Mouse (Mus musculus) myocyte (in vitro differentiated cells): ENCODE results near the gene Figla. TPM values are rescaled to one million over a fixed set of nuclear protein-coding genes. Genes with fewer than 3 reads are reported as not detected.

ENCODE experiments used
- H3K27me3 ChIP-seq: one replicate; pipeline ENCODE4 v1.6.1; 2011; ENCODE audit not compliant: control insufficient read depth, insufficient read depth, insufficient read length
- H3K36me3 ChIP-seq: one replicate; pipeline ENCODE4 v1.6.1; 2011; ENCODE audit not compliant: control insufficient read depth, insufficient read depth
- H3K4me2 ChIP-seq: one replicate; pipeline ENCODE4 v1.6.1; 2011; ENCODE audit warnings: low read depth, control low read depth
- H3K4me3 ChIP-seq: one replicate; pipeline ENCODE4 v1.5.1; 2011; ENCODE audit warnings: mild to moderate bottlenecking, control low read depth, moderate library complexity
- H3K79me2 ChIP-seq: one replicate; pipeline ENCODE4 v1.6.1; 2011; ENCODE audit not compliant: control insufficient read depth, insufficient read depth
- H3ac ChIP-seq: one replicate; pipeline ENCODE4 v1.6.1; 2011; ENCODE audit not compliant: control insufficient read depth, insufficient read length
- CEBPB ChIP-seq: IDR thresholded peaks from 2 replicates; pipeline ENCODE4 v1.6.1; 2011; ENCODE audit warnings: mild to moderate bottlenecking, moderate library complexity; ENCODE audit not compliant: poor library complexity, insufficient read depth, severe bottlenecking
- E2F4 ChIP-seq: IDR thresholded peaks from one replicate; pipeline ENCODE4 v1.6.1; 2011; ENCODE audit warnings: mild to moderate bottlenecking, control low read depth, moderate library complexity; ENCODE audit not compliant: insufficient read depth
- MAX ChIP-seq: IDR thresholded peaks from one replicate; pipeline ENCODE4 v1.6.1; 2011; ENCODE audit warnings: low read depth, mild to moderate bottlenecking, control low read depth
- MYOD1 ChIP-seq, 3 experiments: IDR thresholded peaks; one replicate each; pipeline ENCODE4 v1.6.1; 2011; ENCODE audit warnings: control low read depth in 2 of 3, low read depth in 2 of 3, mild to moderate bottlenecking in 2 of 3, moderate library complexity in 1 of 3; ENCODE audit not compliant: insufficient read length in 2 of 3, control insufficient read depth in 1 of 3
- MYOG ChIP-seq, 3 experiments: IDR thresholded peaks; one replicate each; pipeline ENCODE4 v1.6.1; 2011; ENCODE audit warnings: control low read depth in 2 of 3, low read depth in 2 of 3, mild to moderate bottlenecking in 2 of 3; ENCODE audit not compliant: insufficient read length in 2 of 3, control insufficient read depth in 1 of 3, insufficient read depth in 1 of 3
- POLR2A ChIP-seq: IDR thresholded peaks from one replicate; pipeline ENCODE4 v1.6.1; 2011; ENCODE audit warnings: low read depth, mild to moderate bottlenecking, control low read depth, moderate library complexity; ENCODE audit not compliant: insufficient read length
- POLR2AphosphoS2 ChIP-seq: IDR thresholded peaks from one replicate; pipeline ENCODE4 v1.6.1; 2011; ENCODE audit warnings: low read depth, control low read depth; ENCODE audit not compliant: insufficient read length
- REST ChIP-seq: IDR thresholded peaks from one replicate; pipeline ENCODE4 v1.6.1; 2011; ENCODE audit warnings: mild to moderate bottlenecking, control low read depth, moderate library complexity; ENCODE audit not compliant: insufficient read depth, insufficient read length
- SRF ChIP-seq: IDR thresholded peaks from one replicate; pipeline ENCODE4 v1.6.1; 2011; ENCODE audit warnings: low read depth; ENCODE audit not compliant: control insufficient read depth, insufficient read length
- TCF12 ChIP-seq: IDR thresholded peaks from one replicate; pipeline ENCODE4 v1.6.1; 2011; ENCODE audit warnings: mild to moderate bottlenecking, control low read depth; ENCODE audit not compliant: poor library complexity, insufficient read depth, severe bottlenecking
- TCF3 ChIP-seq: IDR thresholded peaks from one replicate; pipeline ENCODE4 v1.6.1; 2011; ENCODE audit warnings: low read depth, control low read depth; ENCODE audit not compliant: insufficient read length
- USF1 ChIP-seq: IDR thresholded peaks from one replicate; pipeline ENCODE4 v1.6.1; 2011; ENCODE audit warnings: low read depth, mild to moderate bottlenecking, control low read depth, moderate library complexity
- polyA plus RNA-seq: library from polyadenylated mRNA; unstranded; fragments of >200 nt; fragmentation: generic; extraction: Trizol; gene quantifications from one replicate; pipeline ENCODE4 v1.2.1, GENCODE M21; 2012; ENCODE audit warnings: missing spikeins

The Figla gene
- polyA plus RNA-seq, 1 experiment: not detected

DNA sequence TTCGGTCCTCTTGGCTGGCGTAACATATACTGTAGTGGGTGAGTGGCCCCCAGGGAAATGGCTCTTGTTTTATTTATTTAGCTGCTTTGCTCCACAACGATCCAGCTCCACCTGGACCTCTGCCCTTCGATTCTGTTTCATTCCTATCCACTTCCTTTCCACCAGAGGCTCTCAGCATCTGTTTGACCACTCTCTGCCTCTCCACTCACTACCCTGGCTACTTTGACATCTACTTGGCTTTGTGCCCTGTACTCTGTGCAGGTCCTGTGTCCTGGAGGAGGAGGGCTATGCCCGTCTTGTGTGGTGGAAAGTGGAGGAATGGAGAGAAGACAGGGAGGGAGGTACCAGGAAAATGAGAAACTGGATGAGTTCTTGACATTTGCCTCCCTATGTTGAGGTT lies 46.3 kb downstream of the Figla start:
- Histone ChIP-seq H3K27me3 (no peaks in the 10 kb centered on the region), H3ac (no peak overlapping the region), H3K4me3 (no peak overlapping the region), H3K4me2 (no peak overlapping the region), H3K36me3 (no peaks in the 10 kb centered on the region), H3K79me2 (no peaks in the 10 kb centered on the region)
- TF ChIP-seq POLR2A (no peak), CEBPB (no peak), MYOD1 (IDR thresholded peaks at IDR 0.05; ENCODE audit: control insufficient read depth in 1 of 3, insufficient read length in 2 of 3, low read depth in 2 of 3) (no peak), TCF12 (no peak), E2F4 (no peak), POLR2AphosphoS2 (no peak), MAX (no peak), TCF3 (no peak), SRF (no peak), USF1 (no peak), REST (no peak)

DNA sequence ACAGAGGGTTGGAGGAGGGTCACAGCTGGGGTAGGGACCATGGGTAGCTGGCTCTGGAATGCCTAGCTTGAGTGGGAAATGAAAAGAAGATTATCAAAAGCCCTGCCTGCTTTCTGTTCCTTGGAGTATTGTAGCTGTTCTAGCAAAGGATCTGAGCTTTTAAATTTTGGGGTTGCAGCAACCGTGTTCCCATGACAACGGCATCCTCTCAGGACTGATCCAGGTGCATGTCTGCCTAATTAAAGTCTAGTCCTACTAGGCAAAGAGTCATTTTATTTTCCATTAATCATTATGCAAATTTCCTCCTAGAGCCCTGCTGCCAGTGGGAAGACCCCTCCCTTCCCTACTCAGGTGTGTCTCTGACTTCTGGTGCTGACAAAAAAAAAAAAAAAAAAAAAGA lies 46.7 kb downstream of the Figla start:
- Histone ChIP-seq H3ac (no peak overlapping the region), H3K36me3 (no peaks in the 10 kb centered on the region), H3K4me3 (no peak overlapping the region), H3K79me2 (no peaks in the 10 kb centered on the region), H3K27me3 (no peaks in the 10 kb centered on the region), H3K4me2 (no peak overlapping the region)
- no peak for TF ChIP-seq MYOD1 (IDR thresholded peaks at IDR 0.05; ENCODE audit: control insufficient read depth in 1 of 3, insufficient read length in 2 of 3, low read depth in 2 of 3)
- TF ChIP-seq TCF12: no peak
- TF ChIP-seq MYOG (IDR thresholded peaks at IDR 0.05; ENCODE audit: control insufficient read depth in 1 of 3, insufficient read depth in 1 of 3, insufficient read length in 2 of 3, low read depth in 2 of 3): no peak
- no peak for TF ChIP-seq USF1
- no peak for TF ChIP-seq E2F4
- no peak for TF ChIP-seq POLR2AphosphoS2

DNA sequence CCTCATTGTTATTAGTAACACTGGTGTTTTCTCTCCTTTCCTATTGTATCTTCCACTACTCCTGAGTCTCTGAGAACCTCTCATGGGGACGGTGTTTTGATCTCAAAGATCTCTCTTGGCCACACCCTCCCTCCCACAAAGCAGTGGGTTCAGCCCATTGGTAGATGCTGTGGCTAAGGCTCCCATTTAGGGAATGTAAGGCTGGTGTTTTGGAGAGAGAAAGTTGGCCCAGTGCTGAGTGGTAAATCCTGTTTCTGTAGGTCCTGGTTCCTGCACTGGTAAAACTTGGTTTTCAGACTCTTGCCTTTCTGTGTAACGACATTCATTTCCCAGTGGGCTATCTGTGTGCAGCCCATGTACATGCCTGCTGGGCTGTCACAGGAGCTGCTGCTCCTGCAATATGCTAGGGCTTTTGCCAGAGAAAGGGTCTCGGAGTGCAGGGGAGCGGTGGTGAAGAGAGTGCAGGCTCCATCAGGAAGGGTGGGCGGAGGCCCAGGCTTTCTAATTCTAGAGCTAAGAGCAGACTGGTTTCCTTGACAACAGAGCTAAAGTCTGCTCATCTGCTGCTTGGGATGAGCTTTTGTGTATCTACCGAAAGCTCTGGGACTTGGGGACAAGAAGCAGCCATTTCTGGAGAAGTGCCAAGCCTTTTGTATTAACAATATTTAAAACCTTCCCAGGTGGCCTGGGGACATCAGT lies 48.5 kb downstream of the Figla start:
- no peaks in the 10 kb centered on the region for H3K36me3 ChIP-seq
- H3K4me3 ChIP-seq: no peak overlapping the region
- H3K79me2 ChIP-seq: no peaks in the 10 kb centered on the region
- H3K4me2 ChIP-seq: no peak overlapping the region
- no peaks in the 10 kb centered on the region for H3K27me3 ChIP-seq
- TF ChIP-seq POLR2AphosphoS2 (no peak), CEBPB (no peak), REST (no peak), MYOG (IDR thresholded peaks at IDR 0.05; ENCODE audit: control insufficient read depth in 1 of 3, insufficient read depth in 1 of 3, insufficient read length in 2 of 3, low read depth in 2 of 3) (no peak), E2F4 (no peak), MAX (no peak), USF1 (no peak), POLR2A (no peak)
- no peak overlapping the region for H3ac ChIP-seq

DNA sequence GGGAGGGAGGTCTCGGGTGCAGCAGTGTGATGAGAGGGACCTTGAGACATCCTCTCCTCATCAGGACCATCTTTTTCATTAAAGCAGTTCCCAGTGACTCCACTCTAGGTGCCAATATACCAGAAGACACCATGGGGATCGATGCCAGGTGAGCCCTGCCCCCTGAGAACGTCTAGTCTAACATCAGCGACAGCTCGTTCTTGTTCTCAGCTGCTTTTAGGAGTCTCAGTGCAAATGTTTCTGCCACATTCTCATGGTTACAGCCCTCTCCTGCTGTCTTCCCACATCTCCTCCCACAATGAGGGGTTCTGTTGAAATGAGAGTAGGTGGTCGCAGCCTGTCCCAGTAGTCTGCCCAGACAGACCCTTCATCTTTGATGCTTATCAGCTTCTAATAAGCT lies 50.8 kb downstream of the Figla start:
- Histone ChIP-seq H3K4me3 (no peak overlapping the region), H3K79me2 (no peaks in the 10 kb centered on the region), H3K4me2 (no peak overlapping the region), H3K27me3 (no peaks in the 10 kb centered on the region), H3K36me3 (no peaks in the 10 kb centered on the region), H3ac (no peak overlapping the region)
- TF ChIP-seq MYOD1 (IDR thresholded peaks at IDR 0.05; ENCODE audit: control insufficient read depth in 1 of 3, insufficient read length in 2 of 3, low read depth in 2 of 3) (no peak), MAX (no peak), SRF (no peak), MYOG (IDR thresholded peaks at IDR 0.05; ENCODE audit: control insufficient read depth in 1 of 3, insufficient read depth in 1 of 3, insufficient read length in 2 of 3, low read depth in 2 of 3) (no peak), E2F4 (no peak), CEBPB (no peak), POLR2A (no peak), TCF12 (no peak), USF1 (no peak), TCF3 (no peak), POLR2AphosphoS2 (no peak), REST (no peak)

DNA sequence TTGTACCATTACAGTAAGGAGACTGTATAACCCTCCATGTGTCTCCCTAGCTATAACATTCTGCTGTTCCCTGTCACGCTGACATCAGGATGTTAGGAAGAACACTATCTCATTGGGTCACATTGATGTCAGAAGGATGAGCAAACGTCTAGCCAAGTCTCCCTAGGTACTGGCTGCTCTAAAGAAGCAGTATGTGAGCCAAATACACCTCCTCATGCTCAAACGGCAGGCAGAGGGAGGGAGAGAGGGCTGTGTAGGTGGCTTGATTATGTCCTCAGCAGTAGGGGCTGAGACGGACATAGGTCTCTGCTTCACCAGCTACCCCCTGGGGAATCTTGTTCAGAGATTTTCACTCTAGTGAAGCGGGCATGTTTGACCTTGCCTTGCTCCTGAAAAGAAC lies 51.2 kb downstream of the Figla start:
- Histone ChIP-seq H3K4me2 (no peak overlapping the region), H3K36me3 (no peaks in the 10 kb centered on the region), H3K79me2 (no peaks in the 10 kb centered on the region), H3K27me3 (no peaks in the 10 kb centered on the region), H3ac (no peak overlapping the region), H3K4me3 (no peak overlapping the region)
- TF ChIP-seq MYOD1 (IDR thresholded peaks at IDR 0.05; ENCODE audit: control insufficient read depth in 1 of 3, insufficient read length in 2 of 3, low read depth in 2 of 3) (no peak), POLR2A (no peak), TCF12 (no peak), E2F4 (no peak), MAX (no peak), SRF (no peak), MYOG (IDR thresholded peaks at IDR 0.05; ENCODE audit: control insufficient read depth in 1 of 3, insufficient read depth in 1 of 3, insufficient read length in 2 of 3, low read depth in 2 of 3) (no peak), POLR2AphosphoS2 (no peak), USF1 (no peak), CEBPB (no peak), TCF3 (no peak), REST (no peak)
